Comparison of ENCODE assay signal across 33 mouse cellular contexts in the genomic region with DNA sequence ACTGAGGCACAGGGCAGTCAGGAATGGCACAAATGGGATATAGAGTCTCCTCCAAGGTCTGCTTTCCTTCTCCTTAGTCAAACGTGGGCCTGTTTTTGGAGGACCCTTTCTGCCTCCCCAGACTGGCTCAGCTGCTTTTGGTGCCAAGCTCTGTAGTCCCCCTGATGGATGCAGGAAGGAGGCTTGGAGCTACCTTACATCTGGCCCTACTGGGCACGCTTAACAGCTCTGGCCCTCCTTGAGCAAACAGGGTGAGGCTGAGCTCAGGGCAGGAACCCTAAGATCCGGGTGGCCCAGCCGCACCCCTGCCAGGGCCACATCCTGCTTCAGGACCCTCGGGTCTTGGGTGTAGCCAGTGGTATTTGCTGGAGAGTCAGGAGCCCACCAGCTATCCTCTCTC. TPM values are rescaled to one million over a fixed set of nuclear protein-coding genes. Genes with fewer than 3 reads are reported as not detected.
DNase-seq lines count a peak whose midpoint lies in the region; ATAC-seq and TF ChIP-seq lines count a peak whose summit lies in the region.
"Had no signal": no experiment of that assay in that cellular context is flagged by ENCODE, and none has a peak within 500 bp of the region (broad histone marks: within the 10 kb centered on the region; RNA-seq: fewer than 3 reads in every experiment).

No protein-coding gene starts in this region.

- H3K36me3 ChIP-seq in midbrain, embryonic 11.5 days (ENCODE audit: control insufficient read depth, insufficient read depth, low read length), result no peaks in the 10 kb centered on the region
- no peaks in the 10 kb centered on the region for H3K36me3 ChIP-seq in midbrain, embryonic 10.5 days
- no peaks in the 10 kb centered on the region for H3K36me3 ChIP-seq in intestine, embryonic 16.5 days (ENCODE audit: control insufficient read depth, insufficient read depth, low read length)
- no peaks in the 10 kb centered on the region for H3K36me3 ChIP-seq in small intestine, adult 2 months (ENCODE audit: control insufficient read depth, insufficient read depth, low read length)
- H3K36me3 ChIP-seq in stomach, embryonic 16.5 days (ENCODE audit: control insufficient read depth, insufficient read depth, low read length), result no peaks in the 10 kb centered on the region
- H3K36me3 ChIP-seq: forebrain, embryonic 10.5 days; G1E; hindbrain, embryonic 12.5 days had no signal

- no peaks in the 10 kb centered on the region for H3K27me3 ChIP-seq in midbrain, embryonic 11.5 days (ENCODE audit: control insufficient read depth, insufficient read depth, low read length)
- no peaks in the 10 kb centered on the region for H3K27me3 ChIP-seq in midbrain, embryonic 10.5 days (ENCODE audit: low read depth, poor library complexity, severe bottlenecking)
- no peaks in the 10 kb centered on the region for H3K27me3 ChIP-seq in intestine, embryonic 16.5 days (replicated peaks; ENCODE audit: control insufficient read depth, insufficient read depth, low read length)
- no peaks in the 10 kb centered on the region for H3K27me3 ChIP-seq in small intestine, adult 2 months (ENCODE audit: control insufficient read depth, insufficient read depth, low read length)
- H3K27me3 ChIP-seq in stomach, embryonic 16.5 days (ENCODE audit: control insufficient read depth, insufficient read depth, low read length), result no peaks in the 10 kb centered on the region
- H3K27me3 ChIP-seq: forebrain, embryonic 13.5 days; hindbrain, embryonic 12.5 days; Patski had no signal

- no peak overlapping the region for H3K27ac ChIP-seq in midbrain, embryonic 11.5 days (ENCODE audit: low read depth, low read length)
- H3K27ac ChIP-seq in midbrain, embryonic 10.5 days (replicated peaks), result no peak overlapping the region
- no peak overlapping the region for H3K27ac ChIP-seq in intestine, embryonic 16.5 days (ENCODE audit: low read length)
- 0 out of 2 replicates have a peak overlapping the region, but pooled peaks have one; percentile 10 for H3K27ac ChIP-seq in small intestine, adult 2 months (ENCODE audit: insufficient read depth, low read depth, low read length)
- peak overlapping the region; percentile 8; the same call in 1 of the 2 replicates for H3K27ac ChIP-seq in stomach, embryonic 16.5 days (ENCODE audit: low read length)
- H3K27ac ChIP-seq: forebrain, embryonic 10.5 days; forebrain, embryonic 13.5 days; heart, adult 2 months; hindbrain, embryonic 12.5 days; hindbrain, postnatal 0 days had no signal

- DNase-seq in midbrain, embryonic 11.5 days (ENCODE audit: low spot score, missing footprints), result peak; percentile 72
- DNase-seq in midbrain, embryonic 10.5 days (ENCODE audit: low spot score), result no peak
- no peak for DNase-seq in adrenal gland, postnatal 4 days (ENCODE audit: low spot score in 2 of 2)
- no peak for DNase-seq in lung, postnatal 36 days
- DNase-seq in heart, adult 8-10 months (ENCODE audit: low spot score), result no peak
- DNase-seq: adrenal gland, adult 2 months; adrenal gland, postnatal 14 days; B cell, adult 2 months; cerebellum, adult 18-20 months; cerebellum, adult 9-10 months; cerebellum, postnatal 14 days; gastrocnemius, postnatal 10 days; gastrocnemius, postnatal 36 days; heart, adult 2 months had no signal

- 80% methylated on average over 5 of the region's 5 CpGs for WGBS in midbrain, embryonic 11.5 days
- WGBS in midbrain, embryonic 10.5 days, result 77% methylated on average over 5 of the region's 5 CpGs
- 54% methylated on average over 5 of the region's 5 CpGs for WGBS in intestine, embryonic 16.5 days
- WGBS in small intestine, adult 2 months, result 22% methylated on average over 5 of the region's 5 CpGs
- WGBS in stomach, embryonic 16.5 days, result 51% methylated on average over 5 of the region's 5 CpGs

- TF ChIP-seq POLR2A in small intestine, adult 2 months (IDR thresholded peaks at IDR 0.05; ENCODE audit: low read depth, low read length), result no peak

- no peak for TF ChIP-seq CTCF in small intestine, adult 2 months (IDR thresholded peaks at IDR 0.05; ENCODE audit: extremely low read depth, insufficient read length, insufficient replicate concordance, low read depth, low read length)

- no peaks in the 10 kb centered on the region for H3K4me1 ChIP-seq in midbrain, embryonic 11.5 days (ENCODE audit: control insufficient read depth, insufficient read depth, low read length)
- H3K4me1 ChIP-seq in midbrain, embryonic 10.5 days, result peaks cover 4% of the 10 kb centered on the region; the same call in 1 of the 2 replicates
- H3K4me1 ChIP-seq in intestine, embryonic 16.5 days (ENCODE audit: control insufficient read depth, insufficient read depth, low read length), result no peaks in the 10 kb centered on the region
- peaks cover 12% of the 10 kb centered on the region for H3K4me1 ChIP-seq in small intestine, adult 2 months (ENCODE audit: control insufficient read depth, insufficient read depth, insufficient read length, low read length)
- no peaks in the 10 kb centered on the region for H3K4me1 ChIP-seq in stomach, embryonic 16.5 days (ENCODE audit: control insufficient read depth, insufficient read depth, low read length)
- H3K4me1 ChIP-seq: forebrain, embryonic 13.5 days had no signal

- no peaks in the 10 kb centered on the region for H3K9me3 ChIP-seq in midbrain, embryonic 11.5 days (ENCODE audit: control insufficient read depth, low read length)
- no peaks in the 10 kb centered on the region for H3K9me3 ChIP-seq in midbrain, embryonic 10.5 days (replicated peaks)
- no peaks in the 10 kb centered on the region for H3K9me3 ChIP-seq in intestine, embryonic 16.5 days (ENCODE audit: control insufficient read depth, low read length)
- H3K9me3 ChIP-seq in stomach, embryonic 16.5 days (replicated peaks; ENCODE audit: control insufficient read depth, low read length), result no peaks in the 10 kb centered on the region
- H3K9me3 ChIP-seq: forebrain, embryonic 10.5 days; forebrain, embryonic 13.5 days; G1E; hindbrain, embryonic 12.5 days had no signal

- no peak for ATAC-seq in midbrain, embryonic 11.5 days (ENCODE audit: low FRiP score)
- ATAC-seq in intestine, embryonic 16.5 days, result peak; percentile 29; the same call in 1 of the 2 replicates
- ATAC-seq in stomach, embryonic 16.5 days (ENCODE audit: insufficient read depth, low FRiP score), result peak; percentile 89
- ATAC-seq: forebrain, embryonic 13.5 days; forebrain, embryonic 16.5 days; hindbrain, postnatal 0 days; Patski had no signal

- H3K4me2 ChIP-seq in midbrain, embryonic 11.5 days, result no peak overlapping the region
- H3K4me2 ChIP-seq in intestine, embryonic 16.5 days (ENCODE audit: low read depth, low read length), result no peak overlapping the region
- H3K4me2 ChIP-seq in stomach, embryonic 16.5 days (ENCODE audit: low read depth, low read length), result peak overlapping the region; percentile 11
- H3K4me2 ChIP-seq: forebrain, embryonic 13.5 days; heart, embryonic 11.5 days; hindbrain, embryonic 12.5 days had no signal

- no peak overlapping the region for H3K4me3 ChIP-seq in midbrain, embryonic 11.5 days (ENCODE audit: low read depth, low read length)
- H3K4me3 ChIP-seq in midbrain, embryonic 10.5 days, result no peak overlapping the region
- H3K4me3 ChIP-seq in intestine, embryonic 16.5 days (ENCODE audit: low read length), result no peak overlapping the region
- peak overlapping the region; percentile 20; the same call in 1 of the 2 replicates for H3K4me3 ChIP-seq in small intestine, adult 2 months (ENCODE audit: low read depth, low read length)
- peak overlapping the region; percentile 18 for H3K4me3 ChIP-seq in stomach, embryonic 16.5 days (replicated peaks; ENCODE audit: low read length)
- H3K4me3 ChIP-seq: forebrain, embryonic 10.5 days; forebrain, embryonic 13.5 days; heart, adult 2 months; hindbrain, embryonic 12.5 days had no signal

- H3K9ac ChIP-seq in midbrain, embryonic 11.5 days (ENCODE audit: low read length), result no peak overlapping the region
- no peak overlapping the region for H3K9ac ChIP-seq in intestine, embryonic 16.5 days (ENCODE audit: low read depth, low read length)
- no peak overlapping the region for H3K9ac ChIP-seq in stomach, embryonic 16.5 days (ENCODE audit: low read length)
- H3K9ac ChIP-seq: forebrain, embryonic 13.5 days; hindbrain, embryonic 12.5 days had no signal

RNA-seq across cellular contexts. Expression of gene Ern2, which starts 1.4 kb away (rescaled TPM):
- polyA plus RNA-seq in midbrain, embryonic 11.5 days (2014; fragmentation: Nextera tagmentation; extraction: Ambion mirVana), result 0.04 and 0.07 TPM in 2 replicates
- 0.11 TPM in 1 of 2 replicates, not detected in the other for polyA plus RNA-seq in midbrain, embryonic 10.5 days (2016; fragmentation: Nextera tagmentation; extraction: Ambion mirVana)
- polyA plus RNA-seq in intestine, embryonic 16.5 days (2015; fragmentation: Nextera tagmentation; extraction: Ambion mirVana), result 8.5 and 9.4 TPM in 2 replicates
- polyA plus RNA-seq in small intestine, adult 2 months (2012; rRNA removed), result 23.1 and 23.5 TPM in 2 replicates
- 28.5 and 39.9 TPM in 2 replicates for polyA plus RNA-seq in stomach, embryonic 16.5 days (2015; fragmentation: Nextera tagmentation; extraction: Ambion mirVana)
- total RNA-seq in adrenal gland, postnatal 4 days (2021), result under 1 TPM in 1 of 2 experiments, not detected in 1; 0.22 TPM
- total RNA-seq in heart, adult 8-10 months (2022), result not detected
- total RNA-seq: adrenal gland, postnatal 14 days; CH12.LX; G1E; gastrocnemius, adult 18-20 months; gastrocnemius, postnatal 10 days; gastrocnemius, postnatal 36 days; granulocyte monocyte progenitor cell, adult 5-6 weeks; heart, adult 2 months; heart, postnatal 25 days; hematopoietic stem cell, adult 5-6 weeks had no signal
- polyA plus RNA-seq: embryonic facial prominence, embryonic 11.5 days; forebrain, embryonic 10.5 days; G1E; heart, embryonic 11.5 days; heart, embryonic 14.5 days; heart, postnatal 0 days; Patski had no signal

RNA-seq across cellular contexts. Expression of gene Plk1, which starts 25.3 kb away (rescaled TPM):
- polyA plus RNA-seq in midbrain, embryonic 11.5 days (2014; fragmentation: Nextera tagmentation; extraction: Ambion mirVana), result 114 and 129 TPM in 2 replicates
- polyA plus RNA-seq in midbrain, embryonic 10.5 days (2016; fragmentation: Nextera tagmentation; extraction: Ambion mirVana), result 222 and 248 TPM in 2 replicates
- polyA plus RNA-seq in intestine, embryonic 16.5 days (2015; fragmentation: Nextera tagmentation; extraction: Ambion mirVana), result 103 and 117 TPM in 2 replicates
- polyA plus RNA-seq in small intestine, adult 2 months (2012; rRNA removed), result 9.0 and 21.2 TPM in 2 replicates
- 100 and 103 TPM in 2 replicates for polyA plus RNA-seq in stomach, embryonic 16.5 days (2015; fragmentation: Nextera tagmentation; extraction: Ambion mirVana)
- total RNA-seq in adrenal gland, postnatal 4 days (2021), result 10 to 100 TPM; 25.3 to 27.3 TPM
- total RNA-seq in heart, adult 8-10 months (2022), result under 1 TPM; 0.31 to 0.66 (median 0.46) TPM

RNA-seq across cellular contexts. Expression of gene Chp2, which starts 34.7 kb away (rescaled TPM):
- 0.20 and 0.29 TPM in 2 replicates for polyA plus RNA-seq in midbrain, embryonic 11.5 days (2014; fragmentation: Nextera tagmentation; extraction: Ambion mirVana)
- 0.21 TPM in 1 of 2 replicates, not detected in the other for polyA plus RNA-seq in midbrain, embryonic 10.5 days (2016; fragmentation: Nextera tagmentation; extraction: Ambion mirVana)
- polyA plus RNA-seq in intestine, embryonic 16.5 days (2015; fragmentation: Nextera tagmentation; extraction: Ambion mirVana), result 9.6 and 10.1 TPM in 2 replicates
- polyA plus RNA-seq in small intestine, adult 2 months (2012; rRNA removed), result 97.0 and 197 TPM in 2 replicates
- 1.7 and 2.0 TPM in 2 replicates for polyA plus RNA-seq in stomach, embryonic 16.5 days (2015; fragmentation: Nextera tagmentation; extraction: Ambion mirVana)
- 1 to 10 TPM; 2.5 to 4.9 TPM for total RNA-seq in adrenal gland, postnatal 4 days (2021)
- total RNA-seq in heart, adult 8-10 months (2022), result 1 to 10 TPM; 2.9 to 3.9 (median 3.3) TPM
- total RNA-seq: CH12.LX; hematopoietic stem cell, adult 5-6 weeks had no signal
- polyA plus RNA-seq: embryonic facial prominence, embryonic 11.5 days; forebrain, embryonic 10.5 days; G1E; heart, embryonic 11.5 days; Patski had no signal

RNA-seq across cellular contexts. Expression of gene Dctn5, which starts 51.7 kb away (rescaled TPM):
- polyA plus RNA-seq in midbrain, embryonic 11.5 days (2014; fragmentation: Nextera tagmentation; extraction: Ambion mirVana), result 140 and 141 TPM in 2 replicates
- 130 and 143 TPM in 2 replicates for polyA plus RNA-seq in midbrain, embryonic 10.5 days (2016; fragmentation: Nextera tagmentation; extraction: Ambion mirVana)
- 117 and 122 TPM in 2 replicates for polyA plus RNA-seq in intestine, embryonic 16.5 days (2015; fragmentation: Nextera tagmentation; extraction: Ambion mirVana)
- 37.2 and 54.3 TPM in 2 replicates for polyA plus RNA-seq in small intestine, adult 2 months (2012; rRNA removed)
- 112 and 120 TPM in 2 replicates for polyA plus RNA-seq in stomach, embryonic 16.5 days (2015; fragmentation: Nextera tagmentation; extraction: Ambion mirVana)
- total RNA-seq in adrenal gland, postnatal 4 days (2021), result 10 to 100 TPM; 70.7 to 72.0 TPM
- 10 to 100 TPM; 28.6 to 29.8 (median 29.1) TPM for total RNA-seq in heart, adult 8-10 months (2022)

RNA-seq across cellular contexts. Expression of gene Palb2, which starts 51.8 kb away (rescaled TPM):
- 19.0 and 22.6 TPM in 2 replicates for polyA plus RNA-seq in midbrain, embryonic 11.5 days (2014; fragmentation: Nextera tagmentation; extraction: Ambion mirVana)
- polyA plus RNA-seq in midbrain, embryonic 10.5 days (2016; fragmentation: Nextera tagmentation; extraction: Ambion mirVana), result 21.0 and 26.0 TPM in 2 replicates
- polyA plus RNA-seq in intestine, embryonic 16.5 days (2015; fragmentation: Nextera tagmentation; extraction: Ambion mirVana), result 9.1 and 10.8 TPM in 2 replicates
- polyA plus RNA-seq in small intestine, adult 2 months (2012; rRNA removed), result 0.72 and 1.0 TPM in 2 replicates
- polyA plus RNA-seq in stomach, embryonic 16.5 days (2015; fragmentation: Nextera tagmentation; extraction: Ambion mirVana), result 11.8 and 16.2 TPM in 2 replicates
- 1 to 10 TPM; 7.1 to 8.1 TPM for total RNA-seq in adrenal gland, postnatal 4 days (2021)
- total RNA-seq in heart, adult 8-10 months (2022), result 1 to 10 TPM in 2 of 4 experiments, under 1 TPM in 2; 0.38 to 1.2 (median 1.0) TPM

Comparison
In these comparisons a context has a peak if more than half of its experiments do, and no peak if none do; other contexts are left out.
1. H3K27ac ChIP-seq: peak in small intestine, adult 2 months (single experiment) and stomach, embryonic 16.5 days (single experiment); none in midbrain, embryonic 11.5 days (single experiment), midbrain, embryonic 10.5 days (single experiment) and intestine, embryonic 16.5 days (single experiment).
2. H3K4me3 ChIP-seq: peak in small intestine, adult 2 months (single experiment) and stomach, embryonic 16.5 days (single experiment); none in midbrain, embryonic 11.5 days (single experiment), midbrain, embryonic 10.5 days (single experiment) and intestine, embryonic 16.5 days (single experiment).